Mouse (Mus musculus) limb, embryonic 14.5 days (tissue): Measurements from ENCODE around the gene Alox12. TPM values are rescaled to one million over a fixed set of nuclear protein-coding genes. Genes with fewer than 3 reads are reported as not detected.

Source experiments
- ATAC-seq: fragments of 200-750 bp; cut with Nextera tagmentation; 2 replicates; pipeline ENCODE4 v1.8.0; 2017; ENCODE audit warnings: low read depth, moderate number of reproducible peaks, moderate TSS enrichment; ENCODE audit not compliant: low FRiP score
- DNase-seq: peaks from one replicate; pipeline ENCODE4 v3.0.0-alpha.2; 2015; ENCODE audit warnings: low spot score
- H3K27ac ChIP-seq: fragments of 300-500 bp; sonication (generic); replicated peaks from 2 replicates; pipeline ENCODE4 v1.5.1; 2014; ENCODE audit warnings: low read depth, mild to moderate bottlenecking, low read length, moderate library complexity, mixed read lengths
- H3K27me3 ChIP-seq: fragments of 300-500 bp; sonication (generic); 2 replicates; pipeline ENCODE4 v1.6.1; 2014; ENCODE audit warnings: low read length, mixed read lengths; ENCODE audit not compliant: control insufficient read depth, insufficient read depth
- H3K36me3 ChIP-seq: fragments of 300-500 bp; sonication (generic); 2 replicates; pipeline ENCODE4 v1.6.1; 2014; ENCODE audit warnings: mild to moderate bottlenecking, low read length, moderate library complexity, mixed read lengths; ENCODE audit not compliant: control insufficient read depth, insufficient read depth
- H3K4me1 ChIP-seq: fragments of 300-500 bp; sonication (generic); 2 replicates; pipeline ENCODE4 v1.6.1; 2014; ENCODE audit warnings: antibody characterized with exemption, low read length, mixed read lengths; ENCODE audit not compliant: control insufficient read depth, insufficient read depth
- H3K4me2 ChIP-seq: fragments of 300-500 bp; sonication (generic); replicated peaks from 2 replicates; pipeline ENCODE4 v1.6.1; 2014; ENCODE audit warnings: low read depth, mild to moderate bottlenecking, low read length, moderate library complexity; ENCODE audit not compliant: severe bottlenecking
- H3K4me3 ChIP-seq: fragments of 300-500 bp; sonication (generic); replicated peaks from 2 replicates; pipeline ENCODE4 v1.5.1; 2014; ENCODE audit warnings: low read length
- H3K9ac ChIP-seq: fragments of 300-500 bp; sonication (generic); 2 replicates; pipeline ENCODE4 v1.6.1; 2014; ENCODE audit warnings: mild to moderate bottlenecking, low read depth, low read length, moderate library complexity; ENCODE audit not compliant: severe bottlenecking
- H3K9me3 ChIP-seq: fragments of 300-500 bp; sonication (generic); 2 replicates; pipeline ENCODE4 v1.6.1; 2016; ENCODE audit warnings: low read length; ENCODE audit not compliant: control insufficient read depth
- POLR2A ChIP-seq: fragments of 200-500 bp; IDR thresholded peaks from 2 replicates; pipeline ENCODE4 v1.8.0; 2012; ENCODE audit warnings: inconsistent platforms, mild to moderate bottlenecking, moderate library complexity, borderline replicate concordance; ENCODE audit not compliant: insufficient read depth, insufficient read length; ENCODE audit errors: extremely low read depth
- WGBS: fragments of 180-500 bp; shearing (Covaris S2); extraction: QIAGEN DNeasy Blood & Tissue Kit; methylation state at CpG from one replicate; pipeline ENCODE4 v1.1.7; 2014; 5-methylcytosine and 5-hydroxymethylcytosine counted together
- polyA plus RNA-seq, 2 experiments: library from polyadenylated mRNA; depleted of rRNA in 1 of 2; stranded (reverse) in 1 of 2; unstranded in 1 of 2; fragments of >200 nt; fragmentation: Nextera tagmentation in 1 of 2; extraction: Ambion mirVana in 1 of 2; gene quantifications; 2 replicates each; pipeline versions ENCODE4 v1.2.1 to v1.2.3; 2012 to 2014

Gene Alox12
- polyA plus RNA-seq, 2 experiments, result 7.4 to 11.1 TPM

- TF ChIP-seq POLR2A, result no peak
- ATAC-seq (no peak), DNase-seq (no peak)
- Histone ChIP-seq H3K9ac (no peak overlapping the region), H3K36me3 (peaks cover 21% of the 10 kb centered on the region), H3K4me2 (no peak overlapping the region), H3K27me3 (peaks cover under 1% of the 10 kb centered on the region; the same call in 1 of the 2 replicates), H3K27ac (no peak overlapping the region), H3K9me3 (no peaks in the 10 kb centered on the region), H3K4me1 (peaks cover 28% of the 10 kb centered on the region), H3K4me3 (no peak overlapping the region)
- WGBS, result 94% methylated on average over 12 of the region's 12 CpGs
Observed at GRCm38 (mm10) chr11:70235254-70235900, 19.8 kb downstream of the Alox12 start.

- ATAC-seq (no peak), DNase-seq (no peak)
- Histone ChIP-seq H3K9me3 (no peaks in the 10 kb centered on the region), H3K36me3 (peaks cover 21% of the 10 kb centered on the region), H3K27me3 (peaks cover 9% of the 10 kb centered on the region), H3K27ac (no peak overlapping the region), H3K9ac (no peak overlapping the region), H3K4me2 (no peak overlapping the region), H3K4me3 (no peak overlapping the region), H3K4me1 (peaks cover 29% of the 10 kb centered on the region)
- TF ChIP-seq POLR2A, result no peak
- WGBS, result 89% methylated on average over 8 of the region's 8 CpGs
Observed at GRCm38 (mm10) chr11:70234497-70234896, 20.7 kb downstream of the Alox12 start.

DNA sequence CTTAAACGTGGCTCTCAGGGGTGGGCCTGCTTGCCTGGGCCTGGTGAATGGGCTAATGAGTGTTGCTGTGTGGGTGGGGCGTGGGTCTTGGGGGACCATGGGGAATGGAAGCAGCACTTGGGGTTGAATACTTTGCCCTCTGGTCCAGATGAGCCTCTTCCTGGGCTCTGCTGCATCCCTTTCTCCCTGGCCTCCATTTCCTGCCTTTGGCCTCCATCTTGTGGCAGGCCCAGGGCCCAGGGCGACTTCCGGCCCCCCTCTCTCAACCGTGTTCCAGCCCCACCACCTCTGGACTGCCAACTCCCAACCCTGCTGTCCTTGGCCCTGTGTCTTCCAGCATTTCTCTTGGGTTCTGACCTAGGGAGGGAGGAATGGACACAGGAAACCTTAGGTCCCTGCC is 21.1 kb downstream of the Alox12 start:
- Histone ChIP-seq H3K4me2 (no peak overlapping the region), H3K36me3 (peaks cover 21% of the 10 kb centered on the region), H3K9me3 (no peaks in the 10 kb centered on the region), H3K27ac (no peak overlapping the region), H3K9ac (no peak overlapping the region), H3K4me1 (peaks cover 28% of the 10 kb centered on the region), H3K4me3 (no peak overlapping the region), H3K27me3 (peaks cover 13% of the 10 kb centered on the region)
- TF ChIP-seq POLR2A, result no peak
- DNase-seq (no peak), ATAC-seq (no peak)
- 55% methylated on average over 5 of the region's 5 CpGs for WGBS

DNA sequence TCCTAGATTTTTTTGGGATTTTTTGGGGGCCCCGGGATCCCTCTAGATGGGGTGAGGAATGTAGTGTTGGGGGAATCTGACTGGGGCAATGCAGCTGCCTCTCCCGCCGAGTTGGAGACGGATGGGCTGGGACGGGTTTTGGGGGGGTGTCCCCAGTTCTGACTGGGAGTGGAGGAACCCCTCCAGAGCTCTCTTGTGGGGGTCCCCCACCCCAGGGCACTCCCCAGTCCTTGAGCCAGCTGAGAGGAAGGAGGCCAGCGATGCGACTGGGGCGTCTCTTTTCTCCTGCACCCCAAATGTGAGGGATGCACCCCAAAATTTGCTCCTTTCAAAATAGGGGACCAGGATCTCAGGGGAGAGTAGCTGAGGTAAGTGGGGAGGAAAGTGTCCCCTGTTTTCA is 22.1 kb downstream of the Alox12 start:
- Histone ChIP-seq H3K4me3 (peak overlapping the region; percentile 40), H3K4me2 (peak overlapping the region; percentile 52), H3K27me3 (peaks cover 23% of the 10 kb centered on the region), H3K9me3 (no peaks in the 10 kb centered on the region), H3K4me1 (peaks cover 24% of the 10 kb centered on the region), H3K36me3 (peaks cover 21% of the 10 kb centered on the region), H3K27ac (peak overlapping the region; percentile 1; the same call in 1 of the 2 replicates), H3K9ac (peak overlapping the region; percentile 55)
- no peak for ATAC-seq
- no peak for DNase-seq
- no peak for TF ChIP-seq POLR2A
- WGBS, result 35% methylated on average over 8 of the region's 8 CpGs

GRCm38 (mm10) chr11:70232546-70232945 is 22.6 kb downstream of the Alox12 start:
- TF ChIP-seq POLR2A, result 0 out of 2 replicates have a peak, but pooled peaks have one; percentile 21
- peak; percentile 24; the same call in 1 of the 2 replicates for ATAC-seq
- peaks cover 24% of the 10 kb centered on the region for H3K4me1 ChIP-seq

More at GRCm38 (mm10) chr11:70232546-70232945, 22.6 kb downstream of the Alox12 start:
- Histone ChIP-seq H3K27ac (peak overlapping the region; percentile 1; the same call in 1 of the 2 replicates), H3K4me2 (peak overlapping the region; percentile 52), H3K9ac (peak overlapping the region; percentile 55), H3K4me3 (peak overlapping the region; percentile 40), H3K9me3 (no peaks in the 10 kb centered on the region), H3K36me3 (peaks cover 21% of the 10 kb centered on the region), H3K27me3 (peaks cover 28% of the 10 kb centered on the region)
- peak; percentile 44 for DNase-seq
- WGBS, result 3% methylated on average over 8 of the region's 10 CpGs
